Mouse (Mus musculus): Measurements from ENCODE around the gene Sema4c. TPM values are rescaled to one million over a fixed set of nuclear protein-coding genes. Genes with fewer than 3 reads are reported as not detected.

The Sema4c gene
- polyA plus RNA-seq, 1 experiment from 2014 or later, result 4.0 TPM

GRCm38 (mm10) chr1:36524058-36524457 lies 34.1 kb downstream of the Sema4c start:
- H3K4me1 ChIP-seq (ENCODE audit: control insufficient read depth, insufficient read depth, low read length), result 0 out of 2 replicates have a peak, but pooled peaks cover 2% of the 10 kb centered on the region
- no peaks in the 10 kb centered on the region for H3K9me3 ChIP-seq (ENCODE audit: control insufficient read depth, low read length)
- H3K4me3 ChIP-seq (ENCODE audit: low read depth, low read length), result no peak overlapping the region
- no peak overlapping the region for H3K4me2 ChIP-seq (ENCODE audit: low read depth, severe bottlenecking)
- no peak overlapping the region for H3K9ac ChIP-seq (ENCODE audit: low read length)
- H3K36me3 ChIP-seq (ENCODE audit: control insufficient read depth, insufficient read depth, low read length), result peaks cover 28% of the 10 kb centered on the region
- no peaks in the 10 kb centered on the region for H3K27me3 ChIP-seq (ENCODE audit: control insufficient read depth, insufficient read depth, low read length)
- no peak for ATAC-seq (ENCODE audit: insufficient number of reproducible peaks, low FRiP score, low TSS enrichment, low read depth)
- WGBS, result 94% methylated on average over 5 of the region's 5 CpGs
- no peak overlapping the region for H3K27ac ChIP-seq (replicated peaks; ENCODE audit: low read depth, low read length)
- DNase-seq (ENCODE audit: low spot score), result no peak

- H3K4me1 ChIP-seq (ENCODE audit: control insufficient read depth, insufficient read depth, low read length), result 0 out of 2 replicates have a peak, but pooled peaks cover 2% of the 10 kb centered on the region
- no peak overlapping the region for H3K4me2 ChIP-seq (ENCODE audit: low read depth, severe bottlenecking)
- no peaks in the 10 kb centered on the region for H3K27me3 ChIP-seq (ENCODE audit: control insufficient read depth, insufficient read depth, low read length)
Observed at GRCm38 (mm10) chr1:36523332-36524013, 34.7 kb downstream of the Sema4c start.

GRCm38 (mm10) chr1:36522210-36522609 lies 35.9 kb downstream of the Sema4c start:
- H3K9me3 ChIP-seq (ENCODE audit: control insufficient read depth, low read length), result no peaks in the 10 kb centered on the region
- ATAC-seq (ENCODE audit: insufficient number of reproducible peaks, low FRiP score, low TSS enrichment, low read depth) (no peak), DNase-seq (ENCODE audit: low spot score) (no peak)
- H3K9ac ChIP-seq (ENCODE audit: low read length), result no peak overlapping the region
- no peak overlapping the region for H3K4me2 ChIP-seq (ENCODE audit: low read depth, severe bottlenecking)
- peaks cover 30% of the 10 kb centered on the region for H3K36me3 ChIP-seq (ENCODE audit: control insufficient read depth, insufficient read depth, low read length)
- no peak overlapping the region for H3K27ac ChIP-seq (replicated peaks; ENCODE audit: low read depth, low read length)
- WGBS, result 93% methylated on average over 7 of the region's 7 CpGs
- no peaks in the 10 kb centered on the region for H3K27me3 ChIP-seq (ENCODE audit: control insufficient read depth, insufficient read depth, low read length)
- H3K4me1 ChIP-seq (ENCODE audit: control insufficient read depth, insufficient read depth, low read length), result 0 out of 2 replicates have a peak, but pooled peaks cover 2% of the 10 kb centered on the region
- no peak overlapping the region for H3K4me3 ChIP-seq (ENCODE audit: low read depth, low read length)

More at GRCm38 (mm10) chr1:36523332-36524013, 34.7 kb downstream of the Sema4c start:
- no peak for DNase-seq (ENCODE audit: low spot score)
- Histone ChIP-seq H3K9me3 (ENCODE audit: control insufficient read depth, low read length) (no peaks in the 10 kb centered on the region), H3K4me3 (ENCODE audit: low read depth, low read length) (no peak overlapping the region), H3K9ac (ENCODE audit: low read length) (no peak overlapping the region), H3K36me3 (ENCODE audit: control insufficient read depth, insufficient read depth, low read length) (peaks cover 30% of the 10 kb centered on the region), H3K27ac (replicated peaks; ENCODE audit: low read depth, low read length) (no peak overlapping the region; the same call in 1 of the 2 replicates)
- ATAC-seq (ENCODE audit: insufficient number of reproducible peaks, low FRiP score, low TSS enrichment, low read depth), result peak; percentile 56; the same call in 1 of the 2 replicates
- WGBS, result 67% methylated on average over 9 of the region's 9 CpGs

- no peak for ATAC-seq (ENCODE audit: insufficient number of reproducible peaks, low FRiP score, low TSS enrichment, low read depth)
- H3K36me3 ChIP-seq (ENCODE audit: control insufficient read depth, insufficient read depth, low read length), result peaks cover 21% of the 10 kb centered on the region
- H3K9me3 ChIP-seq (ENCODE audit: control insufficient read depth, low read length), result no peaks in the 10 kb centered on the region
- no peak overlapping the region for H3K4me3 ChIP-seq (ENCODE audit: low read depth, low read length)
- H3K4me1 ChIP-seq (ENCODE audit: control insufficient read depth, insufficient read depth, low read length), result 0 out of 2 replicates have a peak, but pooled peaks cover 2% of the 10 kb centered on the region
- no peak overlapping the region for H3K27ac ChIP-seq (replicated peaks; ENCODE audit: low read depth, low read length)
- H3K27me3 ChIP-seq (ENCODE audit: control insufficient read depth, insufficient read depth, low read length), result no peaks in the 10 kb centered on the region
- no peak for DNase-seq (ENCODE audit: low spot score)
- H3K4me2 ChIP-seq (ENCODE audit: low read depth, severe bottlenecking), result no peak overlapping the region
- H3K9ac ChIP-seq (ENCODE audit: low read length), result no peak overlapping the region
- WGBS, result 86% methylated on average over 11 of the region's 11 CpGs
Observed at GRCm38 (mm10) chr1:36519626-36520025, 38.5 kb downstream of the Sema4c start.

- Histone ChIP-seq H3K4me1 (ENCODE audit: control insufficient read depth, insufficient read depth, low read length) (peaks cover 4% of the 10 kb centered on the region), H3K27me3 (ENCODE audit: control insufficient read depth, insufficient read depth, low read length) (no peaks in the 10 kb centered on the region), H3K36me3 (ENCODE audit: control insufficient read depth, insufficient read depth, low read length) (peaks cover 21% of the 10 kb centered on the region), H3K4me3 (ENCODE audit: low read depth, low read length) (no peak overlapping the region), H3K9me3 (ENCODE audit: control insufficient read depth, low read length) (no peaks in the 10 kb centered on the region), H3K4me2 (ENCODE audit: low read depth, severe bottlenecking) (no peak overlapping the region), H3K9ac (ENCODE audit: low read length) (no peak overlapping the region), H3K27ac (replicated peaks; ENCODE audit: low read depth, low read length) (no peak overlapping the region)
- no peak for ATAC-seq (ENCODE audit: insufficient number of reproducible peaks, low FRiP score, low TSS enrichment, low read depth)
- WGBS, result 85% methylated on average over 3 of the region's 3 CpGs
- DNase-seq (ENCODE audit: low spot score), result no peak
Observed at GRCm38 (mm10) chr1:36518259-36518658, 39.9 kb downstream of the Sema4c start.

GRCm38 (mm10) chr1:36513718-36514117 lies 44.4 kb downstream of the Sema4c start:
- Histone ChIP-seq H3K4me1 (ENCODE audit: control insufficient read depth, insufficient read depth, low read length) (peaks cover 8% of the 10 kb centered on the region), H3K4me3 (ENCODE audit: low read depth, low read length) (no peak overlapping the region; the same call in 1 of the 2 replicates), H3K27me3 (ENCODE audit: control insufficient read depth, insufficient read depth, low read length) (no peaks in the 10 kb centered on the region), H3K9ac (ENCODE audit: low read length) (no peak overlapping the region), H3K27ac (replicated peaks; ENCODE audit: low read depth, low read length) (no peak overlapping the region), H3K4me2 (ENCODE audit: low read depth, severe bottlenecking) (peak overlapping the region; percentile 96), H3K36me3 (ENCODE audit: control insufficient read depth, insufficient read depth, low read length) (no peaks in the 10 kb centered on the region), H3K9me3 (ENCODE audit: control insufficient read depth, low read length) (no peaks in the 10 kb centered on the region)
- WGBS, result 50% methylated on average over 2 of the region's 2 CpGs
- peak; percentile 47 for DNase-seq (ENCODE audit: low spot score)
- ATAC-seq (ENCODE audit: insufficient number of reproducible peaks, low FRiP score, low TSS enrichment, low read depth), result no peak

GRCm38 (mm10) chr1:36513310-36513709 lies 44.8 kb downstream of the Sema4c start:
- DNase-seq (ENCODE audit: low spot score) (no peak), ATAC-seq (ENCODE audit: insufficient number of reproducible peaks, low FRiP score, low TSS enrichment, low read depth) (no peak)
- H3K4me1 ChIP-seq (ENCODE audit: control insufficient read depth, insufficient read depth, low read length), result peaks cover 8% of the 10 kb centered on the region
- peak overlapping the region; percentile 85; the same call in 1 of the 2 replicates for H3K9ac ChIP-seq (ENCODE audit: low read length)
- H3K27me3 ChIP-seq (ENCODE audit: control insufficient read depth, insufficient read depth, low read length), result no peaks in the 10 kb centered on the region
- no peak overlapping the region for H3K27ac ChIP-seq (replicated peaks; ENCODE audit: low read depth, low read length)
- peak overlapping the region; percentile 96 for H3K4me2 ChIP-seq (ENCODE audit: low read depth, severe bottlenecking)
- H3K36me3 ChIP-seq (ENCODE audit: control insufficient read depth, insufficient read depth, low read length), result no peaks in the 10 kb centered on the region
- H3K4me3 ChIP-seq (ENCODE audit: low read depth, low read length), result peak overlapping the region; percentile 84
- 3% methylated on average over 1 of the region's 1 CpGs for WGBS
- H3K9me3 ChIP-seq (ENCODE audit: control insufficient read depth, low read length), result no peaks in the 10 kb centered on the region

GRCm38 (mm10) chr1:36512966-36513280 lies 45.2 kb downstream of the Sema4c start:
- Histone ChIP-seq H3K9ac (ENCODE audit: low read length) (peak overlapping the region; percentile 85), H3K36me3 (ENCODE audit: control insufficient read depth, insufficient read depth, low read length) (no peaks in the 10 kb centered on the region), H3K27me3 (ENCODE audit: control insufficient read depth, insufficient read depth, low read length) (no peaks in the 10 kb centered on the region), H3K4me2 (ENCODE audit: low read depth, severe bottlenecking) (peak overlapping the region; percentile 96), H3K9me3 (ENCODE audit: control insufficient read depth, low read length) (no peaks in the 10 kb centered on the region), H3K4me3 (ENCODE audit: low read depth, low read length) (peak overlapping the region; percentile 84), H3K4me1 (ENCODE audit: control insufficient read depth, insufficient read depth, low read length) (peaks cover 8% of the 10 kb centered on the region), H3K27ac (replicated peaks; ENCODE audit: low read depth, low read length) (peak overlapping the region; percentile 95; the same call in 1 of the 2 replicates)
- 1% methylated on average over 16 of the region's 16 CpGs for WGBS
- no peak for ATAC-seq (ENCODE audit: insufficient number of reproducible peaks, low FRiP score, low TSS enrichment, low read depth)
- no peak for DNase-seq (ENCODE audit: low spot score)
